Mouse (Mus musculus) hematopoietic stem cell, adult 5-6 weeks (primary cell): ENCODE measurements around the gene Tmem220. TPM values are rescaled to one million over a fixed set of nuclear protein-coding genes. Genes with fewer than 3 reads are reported as not detected.
A peak's percentile ranks its signal among the peaks of the same experiment; 100 is the strongest.

ENCODE experiments used
- ATAC-seq, 2 experiments: fragments of 125-278 bp in 1 of 2; replicated peaks in 1 of 2; 2 replicates each; pipeline ENCODE4 v1.8.0; 2016 to 2017; ENCODE audit warnings: inconsistent platforms in 2 of 2, mild to moderate bottlenecking in 2 of 2, moderate number of reproducible peaks in 2 of 2, low read depth in 1 of 2, moderate TSS enrichment in 1 of 2; ENCODE audit not compliant: low FRiP score in 2 of 2, poor library complexity in 2 of 2, severe bottlenecking in 2 of 2, insufficient read depth in 1 of 2, low TSS enrichment in 1 of 2
- total RNA-seq: library from RNA; stranded (forward); fragments of 172-1452, 232-1000 nt; gene quantifications from 2 replicates; pipeline ENCODE4 v1.2.3, GENCODE M21; 2017

Tmem220 gene
- total RNA-seq, 1 experiment from 2014 or later: 2.0 TPM

GRCm38 (mm10) chr11:67081125-67081649, 56.2 kb downstream of the Tmem220 start:
- peak in 1 of 2 experiments; percentile 23; a peak in 1 of 4 replicates for ATAC-seq

- no peak for ATAC-seq
Observed at GRCm38 (mm10) chr11:67082188-67082587, 57.2 kb downstream of the Tmem220 start.

GRCm38 (mm10) chr11:67082793-67083192, 57.8 kb downstream of the Tmem220 start:
- ATAC-seq: no peak

- no peak for ATAC-seq
Observed at GRCm38 (mm10) chr11:67083239-67083638, 58.3 kb downstream of the Tmem220 start.

GRCm38 (mm10) chr11:67083712-67084340, 58.9 kb downstream of the Tmem220 start:
- no peak for ATAC-seq

Other genes with a start within 250 kb of the Tmem220 start
- not detected in 2 replicates for gene Pirt, start 113.2 kb upstream of the Tmem220 start, total RNA-seq
- gene Tmem238l, start 68.5 kb upstream of the Tmem220 start, total RNA-seq: not detected in 2 replicates
- gene Adprm, start 27.4 kb downstream of the Tmem220 start, total RNA-seq: 11.7 and 13.2 TPM in 2 replicates
- gene Sco1, start 27.5 kb downstream of the Tmem220 start, total RNA-seq: 25.6 and 29.5 TPM in 2 replicates
- not detected in 2 replicates for gene Myh3, start 53.1 kb downstream of the Tmem220 start, total RNA-seq
- not detected in 2 replicates for gene Myh2, start 145.9 kb downstream of the Tmem220 start, total RNA-seq
- gene Myh1, start 174.9 kb downstream of the Tmem220 start, total RNA-seq: not detected in 2 replicates
- not detected in 2 replicates for gene Myh4, start 212.9 kb downstream of the Tmem220 start, total RNA-seq